Mouse (Mus musculus): ENCODE measurements at regions not wholly inside any gene's neighbourhood (a gene's known extent, or its start where the extent isn't known, plus 50 kb on each side); places are given as distances from the start of the nearest gene placed in this dataset.
A peak's percentile ranks its signal among the peaks of the same experiment; 100 is the strongest.

DNA sequence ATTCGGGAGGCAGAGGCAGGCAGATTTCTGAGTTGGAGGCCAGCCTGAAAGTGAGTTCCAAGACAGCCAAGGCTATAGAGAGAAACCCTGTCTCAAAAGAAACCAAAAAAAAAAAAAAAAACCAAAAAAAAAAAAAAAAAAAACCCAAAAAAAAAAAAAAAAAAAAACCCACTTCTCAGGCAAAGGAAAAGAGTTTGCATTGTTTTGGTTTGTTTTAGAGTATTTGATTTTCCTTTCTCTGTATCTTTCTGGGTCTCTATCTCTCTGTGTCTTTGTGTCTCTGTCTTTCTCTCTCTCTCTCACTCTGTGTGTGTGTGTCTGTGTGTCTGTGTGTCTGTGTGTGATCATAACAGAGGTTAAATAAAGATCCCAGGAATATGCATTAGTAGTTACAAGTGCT lies 95.7 kb upstream of the AI593442 start:
- Histone ChIP-seq H3K27ac (replicated peaks; ENCODE audit: low read depth, low read length) (no peak overlapping the region), H3K27me3 (replicated peaks; ENCODE audit: control insufficient read depth, insufficient read depth, low read length) (no peaks in the 10 kb centered on the region), H3K4me3 (ENCODE audit: low read depth, low read length) (no peak overlapping the region), H3K4me1 (ENCODE audit: control insufficient read depth, insufficient read depth, low read length) (0 out of 2 replicates have a peak, but pooled peaks cover 6% of the 10 kb centered on the region), H3K36me3 (ENCODE audit: control insufficient read depth, insufficient read depth, low read length) (no peaks in the 10 kb centered on the region), H3K9ac (ENCODE audit: low read depth, low read length) (no peak overlapping the region), H3K9me3 (ENCODE audit: control insufficient read depth, low read length) (no peaks in the 10 kb centered on the region), H3K4me2 (ENCODE audit: low read depth, low read length) (no peak overlapping the region)
- no peak for ATAC-seq (ENCODE audit: low read depth)
- 91% methylated on average over 1 of the region's 1 CpGs for WGBS
- DNase-seq (ENCODE audit: low spot score): no peak

GRCm38 (mm10) chr9:52768056-52768455 lies 88.5 kb upstream of the AI593442 start:
- no peaks in the 10 kb centered on the region for H3K9me3 ChIP-seq (ENCODE audit: control insufficient read depth, low read length)
- no peak overlapping the region for H3K27ac ChIP-seq (replicated peaks; ENCODE audit: low read depth, low read length)
- H3K4me1 ChIP-seq (ENCODE audit: control insufficient read depth, insufficient read depth, low read length): no peaks in the 10 kb centered on the region
- ATAC-seq (ENCODE audit: low read depth) (peak; percentile 30; the same call in 1 of the 2 replicates), DNase-seq (ENCODE audit: low spot score) (peak; percentile 41)
- whole genome bisulfite sequencing: 61% methylated on average over 5 of the region's 5 CpGs
- no peaks in the 10 kb centered on the region for H3K36me3 ChIP-seq (ENCODE audit: control insufficient read depth, insufficient read depth, low read length)
- no peak overlapping the region for H3K4me2 ChIP-seq (ENCODE audit: low read depth, low read length)
- no peak overlapping the region for H3K9ac ChIP-seq (ENCODE audit: low read depth, low read length)
- H3K27me3 ChIP-seq (replicated peaks; ENCODE audit: control insufficient read depth, insufficient read depth, low read length): no peaks in the 10 kb centered on the region
- no peak overlapping the region for H3K4me3 ChIP-seq (ENCODE audit: low read depth, low read length)

- H3K4me1 ChIP-seq (ENCODE audit: control insufficient read depth, insufficient read depth, low read length): no peaks in the 10 kb centered on the region
- H3K27ac ChIP-seq (replicated peaks; ENCODE audit: low read depth, low read length): no peak overlapping the region
- no peak for DNase-seq (ENCODE audit: low spot score)
- no peaks in the 10 kb centered on the region for H3K27me3 ChIP-seq (replicated peaks; ENCODE audit: control insufficient read depth, insufficient read depth, low read length)
- no peak overlapping the region for H3K4me2 ChIP-seq (ENCODE audit: low read depth, low read length)
- no peak for ATAC-seq (ENCODE audit: low read depth)
- H3K9me3 ChIP-seq (ENCODE audit: control insufficient read depth, low read length): no peaks in the 10 kb centered on the region
- WGBS: 47% methylated on average over 5 of the region's 5 CpGs
- no peak overlapping the region for H3K9ac ChIP-seq (ENCODE audit: low read depth, low read length)
- no peak overlapping the region for H3K4me3 ChIP-seq (ENCODE audit: low read depth, low read length)
- H3K36me3 ChIP-seq (ENCODE audit: control insufficient read depth, insufficient read depth, low read length): no peaks in the 10 kb centered on the region
These were observed 86.2 kb upstream of the AI593442 start for GRCm38 (mm10) chr9:52765809-52766208.

DNA sequence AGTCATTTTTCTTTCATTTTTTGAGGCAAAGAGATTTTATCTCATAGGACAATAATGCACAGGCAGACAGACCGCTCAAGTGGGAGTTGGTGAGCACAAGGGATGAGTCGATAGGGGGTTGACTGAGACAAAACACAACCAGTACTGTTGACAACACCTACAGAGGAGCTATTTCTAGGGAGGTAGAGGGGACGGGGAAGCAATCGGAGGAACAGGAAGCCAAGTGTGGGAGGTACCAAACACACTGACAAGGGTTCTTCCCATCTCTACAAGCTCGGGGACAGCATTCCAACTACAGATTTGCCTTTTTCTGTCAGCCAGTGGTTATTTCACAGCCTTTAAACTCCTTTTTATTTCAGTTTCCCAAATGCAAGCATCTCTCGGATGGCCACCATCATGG lies 83.3 kb upstream of the AI593442 start:
- Histone ChIP-seq H3K4me1 (ENCODE audit: control insufficient read depth, insufficient read depth, low read length) (no peaks in the 10 kb centered on the region), H3K9ac (ENCODE audit: low read depth, low read length) (no peak overlapping the region), H3K4me2 (ENCODE audit: low read depth, low read length) (no peak overlapping the region), H3K9me3 (ENCODE audit: control insufficient read depth, low read length) (no peaks in the 10 kb centered on the region), H3K36me3 (ENCODE audit: control insufficient read depth, insufficient read depth, low read length) (no peaks in the 10 kb centered on the region), H3K27ac (replicated peaks; ENCODE audit: low read depth, low read length) (no peak overlapping the region), H3K4me3 (ENCODE audit: low read depth, low read length) (no peak overlapping the region), H3K27me3 (replicated peaks; ENCODE audit: control insufficient read depth, insufficient read depth, low read length) (no peaks in the 10 kb centered on the region)
- DNase-seq (ENCODE audit: low spot score) (no peak), ATAC-seq (ENCODE audit: low read depth) (no peak)
- 83% methylated on average over 6 of the region's 6 CpGs for WGBS

- H3K4me2 ChIP-seq (ENCODE audit: low read depth, low read length): no peak overlapping the region
- ATAC-seq (ENCODE audit: low read depth) (no peak), DNase-seq (ENCODE audit: low spot score) (no peak)
- no peak overlapping the region for H3K9ac ChIP-seq (ENCODE audit: low read depth, low read length)
- no peaks in the 10 kb centered on the region for H3K9me3 ChIP-seq (ENCODE audit: control insufficient read depth, low read length)
- H3K4me1 ChIP-seq (ENCODE audit: control insufficient read depth, insufficient read depth, low read length): no peaks in the 10 kb centered on the region
- no peak overlapping the region for H3K27ac ChIP-seq (replicated peaks; ENCODE audit: low read depth, low read length)
- H3K36me3 ChIP-seq (ENCODE audit: control insufficient read depth, insufficient read depth, low read length): no peaks in the 10 kb centered on the region
- no peaks in the 10 kb centered on the region for H3K27me3 ChIP-seq (replicated peaks; ENCODE audit: control insufficient read depth, insufficient read depth, low read length)
- WGBS: 57% methylated on average over 5 of the region's 5 CpGs
- no peak overlapping the region for H3K4me3 ChIP-seq (ENCODE audit: low read depth, low read length)
These were observed 81.7 kb upstream of the AI593442 start for GRCm38 (mm10) chr9:52761257-52761656.

- Histone ChIP-seq H3K36me3 (ENCODE audit: control insufficient read depth, insufficient read depth, low read length) (no peaks in the 10 kb centered on the region), H3K4me1 (ENCODE audit: control insufficient read depth, insufficient read depth, low read length) (no peaks in the 10 kb centered on the region), H3K27me3 (replicated peaks; ENCODE audit: control insufficient read depth, insufficient read depth, low read length) (no peaks in the 10 kb centered on the region), H3K9ac (ENCODE audit: low read depth, low read length) (no peak overlapping the region), H3K4me2 (ENCODE audit: low read depth, low read length) (no peak overlapping the region), H3K4me3 (ENCODE audit: low read depth, low read length) (no peak overlapping the region), H3K27ac (replicated peaks; ENCODE audit: low read depth, low read length) (no peak overlapping the region), H3K9me3 (ENCODE audit: control insufficient read depth, low read length) (no peaks in the 10 kb centered on the region)
- 84% methylated on average over 3 of the region's 3 CpGs for WGBS
- DNase-seq (ENCODE audit: low spot score): no peak
- no peak for ATAC-seq (ENCODE audit: low read depth)
These were observed 68.8 kb upstream of the AI593442 start for GRCm38 (mm10) chr9:52748366-52748765.

DNA sequence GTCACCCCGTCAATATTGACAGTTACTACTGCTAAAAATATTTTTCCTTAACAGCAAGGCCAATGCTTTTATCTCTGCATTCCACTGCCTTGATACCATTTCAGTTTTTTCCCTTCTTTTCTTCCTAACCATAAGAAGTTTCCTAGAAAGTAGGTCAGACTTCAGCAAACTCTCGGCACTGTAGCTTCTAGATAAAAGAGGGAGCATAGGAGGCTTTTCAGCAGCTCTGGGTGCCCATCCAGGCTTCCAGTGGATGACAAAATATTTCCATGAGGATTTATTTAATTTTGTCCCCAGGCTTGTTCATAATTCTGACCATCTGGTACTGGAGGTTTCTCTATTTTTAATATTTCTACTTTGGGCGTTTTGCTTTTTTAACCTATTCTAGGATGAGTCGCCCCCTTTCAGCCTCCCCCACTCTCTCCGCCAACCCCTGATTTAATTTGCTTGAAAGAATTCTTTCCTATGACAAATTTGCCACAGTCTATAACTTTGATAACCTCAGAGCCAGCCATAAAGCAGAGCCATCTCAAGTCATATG lies 59.0 kb upstream of the AI593442 start:
- H3K9ac ChIP-seq (ENCODE audit: low read depth, low read length): no peak overlapping the region
- ATAC-seq (ENCODE audit: low read depth) (no peak), DNase-seq (ENCODE audit: low spot score) (no peak)
- H3K27ac ChIP-seq (replicated peaks; ENCODE audit: low read depth, low read length): no peak overlapping the region
- no peaks in the 10 kb centered on the region for H3K9me3 ChIP-seq (ENCODE audit: control insufficient read depth, low read length)
- no peak overlapping the region for H3K4me3 ChIP-seq (ENCODE audit: low read depth, low read length)
- 68% methylated on average over 5 of the region's 5 CpGs for WGBS
- no peak overlapping the region for H3K4me2 ChIP-seq (ENCODE audit: low read depth, low read length)
- no peaks in the 10 kb centered on the region for H3K36me3 ChIP-seq (ENCODE audit: control insufficient read depth, insufficient read depth, low read length)
- H3K27me3 ChIP-seq (replicated peaks; ENCODE audit: control insufficient read depth, insufficient read depth, low read length): no peaks in the 10 kb centered on the region
- H3K4me1 ChIP-seq (ENCODE audit: control insufficient read depth, insufficient read depth, low read length): no peaks in the 10 kb centered on the region

Data from embryonic facial prominence, embryonic 14.5 days (tissue).